Mouse (Mus musculus) testis, adult 2 months (tissue): ENCODE measurements around the gene Pcdh7.

Source experiments
- CTCF ChIP-seq: fragments of 200-500 bp; IDR thresholded peaks from 2 replicates; pipeline ENCODE4 v1.5.1; 2012; ENCODE audit warnings: low read depth, mild to moderate bottlenecking, inconsistent platforms, low read length, moderate library complexity; ENCODE audit not compliant: control insufficient read depth, insufficient read depth, insufficient replicate concordance
- POLR2A ChIP-seq: fragments of 200-500 bp; IDR thresholded peaks from 2 replicates; pipeline ENCODE4 v1.6.1; 2012; ENCODE audit warnings: low read depth, mild to moderate bottlenecking, inconsistent platforms, low read length, moderate library complexity; ENCODE audit not compliant: control insufficient read depth

DNA sequence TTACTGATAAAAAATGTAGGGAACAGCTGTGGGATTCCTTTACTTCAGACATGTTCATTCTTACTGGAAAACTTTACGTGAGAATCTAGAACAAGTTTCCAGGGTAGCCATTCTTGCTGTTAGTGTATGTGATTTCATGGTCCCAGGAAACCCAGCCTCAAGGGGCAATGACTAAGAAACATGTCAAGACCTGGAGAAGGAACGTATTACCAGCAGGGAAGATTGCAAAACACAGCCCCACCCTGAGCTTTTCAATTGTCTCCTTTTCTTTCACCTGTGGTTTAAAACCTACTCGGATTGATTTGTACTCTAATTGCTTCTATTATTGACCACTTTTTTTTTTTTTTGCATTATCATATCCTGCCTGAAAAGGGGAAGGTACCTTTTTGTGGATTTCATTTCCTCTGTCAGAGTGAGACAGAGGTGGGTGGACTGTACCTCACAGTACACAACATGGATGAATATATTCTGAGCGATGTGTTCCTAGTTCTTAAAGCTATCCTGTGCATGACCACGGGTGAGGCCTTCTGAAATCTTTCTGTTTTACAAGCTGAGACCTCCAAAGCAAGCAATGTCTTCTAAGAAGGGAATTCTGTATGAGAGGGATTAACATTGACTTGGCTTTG, 98.3 kb downstream of the Pcdh7 start:
- no peak for TF ChIP-seq CTCF
- no peak for TF ChIP-seq POLR2A
